Mouse (Mus musculus) T-helper 2 cell (primary cell): ENCODE measurements at regions not wholly inside any gene's neighbourhood (a gene's known extent, or its start where the extent isn't known, plus 50 kb on each side); places are given as distances from the start of the nearest gene placed in this dataset.

Source experiments
- in situ Hi-C: fragments of 300-600 bp; cut with MboI, MseI; formaldehyde crosslinking; loops from one replicate; pipeline ENCODE4 v1.15.1; 2025; ENCODE audit warnings: high pct_unique_total_duplicates

- in situ Hi-C loops = no loop called here
These were observed 320.7 kb downstream of the Epha7 start for GRCm38 (mm10) chr4:29133404-29134307.

DNA sequence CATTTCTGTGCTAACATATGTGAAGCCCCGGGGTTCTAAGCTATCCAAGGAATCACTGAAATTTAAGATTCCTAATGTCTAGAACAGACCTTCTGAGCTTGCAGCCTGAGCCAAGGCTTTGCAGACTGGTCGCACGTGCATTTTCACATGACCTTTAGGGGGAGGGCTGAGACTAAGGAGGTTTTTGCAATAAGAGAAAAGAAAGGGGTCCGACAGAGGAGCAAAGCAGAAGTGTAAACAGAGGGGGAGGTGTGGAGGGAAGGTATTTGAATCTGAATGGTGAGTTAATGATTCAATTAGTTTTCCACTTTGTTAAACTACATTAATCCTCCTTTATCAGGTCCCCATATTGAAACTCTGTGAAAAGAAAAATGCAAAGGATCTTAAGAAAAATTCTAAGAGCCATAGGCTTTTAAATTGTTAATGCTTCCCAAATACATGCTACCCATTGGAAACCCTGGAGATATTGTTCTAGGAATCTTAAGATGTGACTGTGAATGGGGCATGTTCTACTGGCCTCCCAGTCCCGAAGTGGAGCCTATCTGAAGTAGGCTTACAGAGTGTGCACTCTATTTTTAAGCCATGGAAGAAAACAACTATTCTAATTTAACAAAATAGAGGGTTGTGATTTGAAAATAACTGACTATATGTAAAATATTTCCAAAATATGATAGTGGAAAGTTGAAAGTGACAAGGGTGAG is 322.9 kb downstream of the Epha7 start:
- in situ Hi-C loops = no loop called here

GRCm38 (mm10) chr4:29138771-29139301 is 325.9 kb downstream of the Epha7 start:
- in situ Hi-C loops = no loop called here

DNA sequence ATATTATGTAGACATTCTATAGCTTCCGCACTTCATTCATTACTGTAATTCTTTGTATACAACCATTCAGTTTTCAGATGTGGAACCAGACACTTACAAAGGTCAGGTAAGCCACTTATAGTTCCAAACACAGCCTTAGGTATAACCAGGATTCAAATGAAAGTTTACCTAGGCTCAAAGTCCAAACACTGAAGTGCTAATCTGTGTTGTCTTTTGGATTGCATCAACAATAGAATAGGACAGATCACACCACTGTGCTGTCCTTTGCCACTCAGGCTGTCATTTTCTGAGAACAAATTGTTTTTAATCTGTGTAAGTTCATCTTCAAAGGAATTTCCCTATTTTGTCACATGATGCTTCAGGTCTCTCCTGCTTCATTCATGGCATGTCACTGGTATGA is 330.5 kb downstream of the Epha7 start:
- in situ Hi-C loops = no loop called here

DNA sequence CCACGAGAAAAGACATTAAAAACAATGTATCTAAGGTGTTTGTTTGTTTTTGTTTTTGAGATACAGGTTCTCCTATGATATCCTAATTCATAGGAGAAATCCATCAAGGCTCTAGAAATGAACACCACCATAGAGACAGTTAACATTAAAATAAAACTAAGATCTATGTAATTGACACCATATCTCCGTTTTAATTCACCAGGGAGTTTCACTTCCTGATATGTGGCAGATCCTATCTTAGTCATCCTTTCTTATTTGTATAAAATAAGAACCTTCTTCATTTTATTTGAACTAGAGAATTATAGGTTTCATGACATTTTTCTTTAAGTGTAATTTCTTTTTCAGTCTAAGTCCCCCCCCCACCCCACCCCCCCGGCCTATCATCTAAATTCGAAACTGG is 332.3 kb downstream of the Epha7 start:
- in situ Hi-C loops = no loop called here

DNA sequence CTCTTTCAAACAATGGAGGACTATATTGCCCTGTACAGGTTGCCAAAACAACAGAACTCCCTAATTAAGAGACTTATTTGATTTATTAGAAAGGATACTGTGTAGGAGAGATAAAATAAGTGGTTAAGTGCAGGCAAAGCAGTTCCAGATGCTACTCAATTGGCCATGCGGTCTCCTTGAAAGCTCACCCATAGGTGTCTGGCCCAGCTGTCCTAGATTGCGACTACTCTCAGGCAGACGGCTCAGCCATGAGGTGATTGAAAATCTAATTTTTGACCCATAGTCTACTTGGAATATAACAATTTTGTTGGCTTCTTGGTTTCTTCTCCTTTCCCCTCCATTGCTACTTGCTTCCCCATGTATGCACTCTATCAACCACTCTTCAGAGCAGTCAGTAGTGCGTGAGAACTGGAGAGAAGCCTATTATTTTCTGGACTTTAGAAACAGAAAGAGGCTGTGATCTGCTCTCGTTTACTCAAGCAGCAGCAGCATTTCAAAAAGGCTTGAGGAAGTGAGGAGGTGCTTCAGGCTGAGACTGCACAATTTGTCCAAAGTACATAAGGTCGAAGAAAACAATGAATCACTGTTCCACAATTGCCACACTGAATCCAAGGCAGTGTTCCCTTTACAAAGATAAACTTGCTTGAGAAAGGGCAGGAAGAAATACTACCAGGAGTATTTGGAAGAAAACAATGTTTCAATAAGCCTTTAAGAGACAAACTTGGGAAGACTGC is 339.4 kb downstream of the Epha7 start:
- in situ Hi-C loops = loop anchor here (10.0 kb wide), 1 partner anchor 1958 kb away; no protein-coding TSS in a partner anchor

GRCm38 (mm10) chr4:29182494-29182893 is 369.6 kb downstream of the Epha7 start:
- in situ Hi-C loops = no loop called here

- in situ Hi-C loops = no loop called here
These were observed 370.5 kb downstream of the Epha7 start for GRCm38 (mm10) chr4:29183411-29183810.

DNA sequence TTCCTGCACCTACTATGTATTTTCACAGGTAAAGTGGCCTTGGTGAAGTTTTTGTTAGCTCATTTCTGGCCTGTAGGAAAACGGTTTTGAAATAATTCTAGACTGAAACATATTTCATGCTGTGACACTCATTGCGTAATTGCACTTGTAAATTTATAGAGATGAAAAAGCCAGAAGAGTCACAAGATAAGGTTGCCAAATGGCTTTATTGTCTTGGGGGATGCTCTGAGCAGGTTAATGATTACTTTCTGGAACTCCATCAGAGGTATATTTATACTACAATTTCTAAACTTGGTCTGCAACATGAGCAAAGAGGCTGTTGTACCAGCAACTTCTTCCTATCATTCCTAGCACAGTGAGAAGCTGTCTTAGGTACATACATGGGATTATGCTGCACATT is 370.9 kb downstream of the Epha7 start:
- in situ Hi-C loops = no loop called here

- in situ Hi-C loops = no loop called here
These were observed 388.0 kb downstream of the Epha7 start for GRCm38 (mm10) chr4:29200976-29201375.
